Mouse (Mus musculus) adrenal gland, postnatal 36 days (tissue): ENCODE data around the gene Gars. TPM values are rescaled to one million over a fixed set of nuclear protein-coding genes. Genes with fewer than 3 reads are reported as not detected.
A peak's percentile ranks its signal among the peaks of the same experiment; 100 is the strongest.

Source experiments
- DNase-seq, 2 experiments: peaks; one replicate each; pipeline ENCODE4 v3.0.0; 2021; ENCODE audit warnings: mixed read lengths in 1 of 2
- total RNA-seq, 2 experiments: library from RNA; stranded (reverse); gene quantifications; 2 replicates each; pipeline ENCODE4 v1.2.3; 2021

The Gars gene
- total RNA-seq, 2 experiments from 2014 or later, result 79.6 to 101 TPM

GRCm38 (mm10) chr6:55093431-55094146, 55.8 kb downstream of the Gars start:
- DNase-seq, result no peak

GRCm38 (mm10) chr6:55098030-55098429, 60.2 kb downstream of the Gars start:
- peak; percentile 78 for DNase-seq

GRCm38 (mm10) chr6:55098603-55099002, 60.8 kb downstream of the Gars start:
- no peak for DNase-seq

- peak; percentile 56 to 63 for DNase-seq
These were observed 70.6 kb downstream of the Gars start for GRCm38 (mm10) chr6:55108358-55108757.

GRCm38 (mm10) chr6:55117325-55118109, 79.7 kb downstream of the Gars start:
- peak; percentile 42 to 55 for DNase-seq

GRCm38 (mm10) chr6:55123056-55123455, 85.2 kb downstream of the Gars start:
- no peak for DNase-seq

- DNase-seq, result peak in 1 of 2 experiments; percentile 11
These were observed 88.8 kb downstream of the Gars start for GRCm38 (mm10) chr6:55126576-55126975.

GRCm38 (mm10) chr6:55128391-55128790, 90.6 kb downstream of the Gars start:
- DNase-seq, result peak in 1 of 2 experiments; percentile 25

Other genes starting within 250 kb of the Gars start
- 10 to 100 TPM; 36.9 to 53.2 TPM for gene Znrf2, start 221.1 kb upstream of the Gars start, total RNA-seq
- 10 to 100 TPM in 1 of 2 experiments, 1 to 10 TPM in 1; 8.7 to 11.6 TPM for gene Nod1, start 65.4 kb upstream of the Gars start, total RNA-seq
- gene Ggct, start 45.1 kb upstream of the Gars start, total RNA-seq, result 1 to 10 TPM; 4.7 to 9.5 TPM
- not detected for gene Crhr2, start 95.0 kb downstream of the Gars start, total RNA-seq
- gene Inmt, start 137.0 kb downstream of the Gars start, total RNA-seq, result 10 to 100 TPM in 1 of 2 experiments, 1 to 10 TPM in 1; 8.1 to 10.1 TPM
- gene Mindy4, start 165.4 kb downstream of the Gars start, total RNA-seq, result 1 to 10 TPM; 3.9 to 5.3 TPM